Mouse (Mus musculus) ZHBTc4 (cell line): ENCODE measurements around the gene Kpna2.
A peak's percentile ranks its signal among the peaks of the same experiment; 100 is the strongest.
"Not testable (repeated sequence)": the region's sequence is repeated elsewhere in the genome, so short reads cannot be mapped to it uniquely, and the experiment has no call there.

Source experiments
- DNase-seq: peaks from one replicate; pipeline ENCODE4 v3.0.0-alpha.2; 2011; ENCODE audit warnings: low read depth, low spot score

The Kpna2 gene

DNA sequence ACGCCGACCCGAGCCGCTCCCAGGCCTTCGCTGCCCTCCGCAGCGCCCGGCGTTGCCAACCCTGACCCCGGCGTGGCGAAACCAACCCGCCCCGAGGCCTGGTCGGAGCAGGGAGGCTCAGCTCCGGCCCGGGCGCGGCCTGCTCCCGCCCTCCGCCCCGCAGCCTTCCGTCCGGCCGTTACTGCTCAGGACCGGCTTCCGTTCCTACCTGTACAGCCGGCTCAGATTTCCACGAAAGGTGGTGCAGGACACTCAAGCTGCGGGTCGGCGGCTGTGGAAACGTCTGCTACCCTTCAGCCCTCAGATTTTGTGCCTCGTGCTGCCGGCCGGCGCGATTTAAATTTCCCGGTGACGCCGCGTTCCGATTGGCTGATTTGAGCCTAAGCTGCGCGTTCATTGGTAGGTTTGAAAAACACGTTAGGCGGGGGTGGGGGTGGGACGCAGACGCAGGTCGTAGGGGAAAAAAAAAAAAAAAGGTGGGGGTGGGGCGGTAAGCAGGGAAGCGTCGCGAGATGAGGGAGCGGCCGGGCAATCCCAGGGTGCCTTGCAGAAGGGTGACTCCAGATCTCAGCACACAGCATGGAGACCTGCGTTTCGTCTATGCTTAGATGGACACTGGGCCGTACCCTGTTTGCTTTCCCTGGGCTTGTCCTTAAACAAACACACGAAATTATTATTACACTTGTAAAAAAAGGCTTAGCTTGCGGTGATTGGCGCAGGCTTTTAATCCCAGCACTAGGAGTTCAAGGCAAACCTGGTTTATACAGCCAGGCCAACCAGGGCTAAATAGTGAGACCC, at the start of gene Kpna2:
Gene Kpna2, minus strand, starts transcription at position 391 of the 798 bp plus-strand sequence.
- DNase-seq, result peak; percentile 98

DNA sequence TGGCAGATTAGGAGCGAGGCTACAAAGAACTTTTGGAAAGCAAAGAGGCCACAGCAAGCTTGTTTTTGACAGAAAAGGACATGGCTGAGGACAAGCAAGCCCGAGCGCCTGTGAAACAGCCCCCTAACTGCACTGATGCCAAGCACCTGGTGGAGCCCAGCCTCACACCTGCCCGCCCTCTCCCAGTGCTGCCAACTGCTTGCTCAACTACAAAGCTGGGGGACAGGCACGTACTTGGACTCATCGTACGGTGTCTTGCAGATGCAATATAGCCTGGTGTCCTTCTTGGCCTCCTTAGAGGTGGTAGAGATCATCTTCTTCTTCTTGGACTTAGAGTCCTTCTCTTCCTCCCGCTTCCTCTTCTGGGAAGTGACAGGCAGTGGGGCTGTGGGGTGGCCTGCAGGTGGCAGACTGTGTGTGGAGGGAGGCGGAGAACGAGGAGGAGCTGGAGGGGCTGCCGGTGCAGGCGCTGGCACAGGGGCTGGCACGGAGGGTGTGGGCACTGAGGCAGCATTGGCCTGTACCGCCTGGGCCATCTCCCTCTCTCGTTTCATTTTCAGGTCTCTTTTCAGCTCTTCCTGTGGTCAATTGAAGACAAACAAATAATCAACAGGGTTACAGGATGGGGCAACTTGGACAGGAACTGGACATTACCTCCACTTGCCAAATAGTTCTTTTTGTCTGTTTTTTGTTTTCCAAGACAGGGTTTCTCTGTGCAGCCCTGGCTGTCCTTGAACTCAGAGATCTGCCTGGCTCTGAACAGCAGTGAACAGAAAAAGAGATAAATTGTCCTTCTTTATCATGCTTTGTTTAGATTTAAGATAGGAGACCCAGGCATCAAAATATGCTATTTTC, 47.7 kb upstream of the Kpna2 start:
- DNase-seq, result no peak

DNA sequence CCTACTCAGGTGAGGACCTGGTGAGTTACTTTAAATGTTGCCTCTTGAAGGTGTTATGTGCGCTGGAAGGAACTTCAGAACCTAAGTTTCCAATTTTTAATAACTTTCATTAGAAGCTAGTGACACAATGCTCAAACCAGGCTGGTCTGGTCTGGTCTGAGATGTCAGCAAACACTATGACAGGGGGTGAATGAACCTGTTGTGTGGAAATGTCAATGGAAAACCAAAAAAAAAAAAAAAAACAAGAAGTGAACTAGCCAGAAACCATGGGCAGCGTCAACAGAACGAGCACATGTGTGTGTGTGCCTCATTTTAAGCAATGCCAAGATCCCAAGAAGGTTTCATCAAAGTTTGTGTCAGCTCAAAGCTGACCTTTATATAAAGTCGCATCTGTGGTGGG, 46.2 kb upstream of the Kpna2 start:
- DNase-seq, result no peak

DNA sequence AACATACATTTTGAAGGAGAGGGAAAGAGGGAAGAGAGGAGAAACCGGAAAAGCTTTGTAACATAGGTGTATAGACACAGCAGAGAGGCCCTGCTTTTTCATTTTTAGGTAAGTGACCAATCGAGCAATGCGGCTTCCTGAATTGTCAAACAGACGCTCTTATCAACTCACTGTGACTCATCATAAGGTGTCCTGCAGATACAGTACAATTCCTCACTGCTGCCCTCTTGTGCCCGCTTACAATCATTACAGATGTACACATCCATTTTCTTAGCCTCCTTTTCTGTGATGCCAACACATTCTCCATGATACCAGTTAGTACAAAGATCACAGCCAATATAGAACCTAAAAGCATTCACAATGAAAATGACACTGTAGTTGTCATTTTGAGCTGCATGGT, 45.0 kb upstream of the Kpna2 start:
- peak; percentile 86 for DNase-seq

DNA sequence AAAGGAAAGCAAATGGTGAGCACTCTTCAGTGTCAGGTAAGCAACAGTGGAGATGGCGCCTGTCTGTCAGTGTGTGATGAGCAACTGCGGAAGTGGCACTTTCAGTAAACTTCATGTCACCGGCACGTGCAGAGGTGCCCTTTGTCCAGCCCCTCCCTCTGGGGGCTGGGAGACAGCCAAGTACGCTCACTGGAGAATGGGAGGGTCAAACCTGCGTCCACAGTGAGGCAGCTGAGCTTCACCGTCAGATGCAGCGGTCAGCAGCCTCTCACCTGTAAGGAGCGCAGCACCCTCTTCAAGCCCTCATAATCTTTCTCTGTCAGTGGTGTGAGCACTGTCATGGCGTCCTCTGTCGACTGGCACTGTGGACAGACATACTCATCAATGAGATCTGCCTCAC, 44.0 kb upstream of the Kpna2 start:
- no peak for DNase-seq

DNA sequence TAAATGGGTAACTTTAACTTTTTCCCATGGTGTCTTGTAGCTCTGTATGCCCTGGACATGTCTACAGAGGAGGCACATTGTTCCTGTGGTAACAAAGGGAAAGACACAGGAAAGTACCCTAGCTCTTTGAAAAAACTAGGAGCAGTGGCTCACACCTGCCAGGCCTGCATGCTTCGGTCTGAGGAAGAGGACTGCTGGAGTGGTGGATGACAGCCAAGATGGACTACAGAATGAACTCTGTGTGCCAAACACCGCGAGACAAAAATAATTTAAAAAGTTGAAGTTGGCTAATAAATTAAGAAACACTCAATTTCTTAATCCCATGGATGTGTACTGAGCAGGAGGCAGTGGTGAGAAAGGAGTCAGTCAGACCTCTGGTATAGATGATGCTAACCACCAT, 42.1 kb upstream of the Kpna2 start:
- DNase-seq, result no peak

DNA sequence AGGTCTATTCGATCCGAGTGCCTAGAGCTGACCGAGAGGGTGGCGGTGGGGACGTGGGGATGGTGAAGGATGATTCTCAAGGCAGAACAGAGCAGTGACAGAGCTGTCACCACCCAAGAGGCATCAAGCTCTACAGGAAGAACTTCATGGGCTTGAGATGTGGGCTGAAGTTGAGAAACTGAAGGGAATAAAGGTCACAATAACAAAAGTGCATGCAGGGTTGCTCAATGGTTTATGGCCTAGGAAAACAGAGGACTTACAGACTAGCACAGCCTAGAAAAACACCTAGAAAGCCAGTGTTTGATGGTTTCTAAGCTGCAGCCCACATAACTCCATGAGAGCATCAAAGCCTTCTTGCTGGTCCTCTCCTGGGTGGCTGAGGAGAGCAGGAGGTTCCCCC, 40.1 kb upstream of the Kpna2 start:
- DNase-seq, result no peak

DNA sequence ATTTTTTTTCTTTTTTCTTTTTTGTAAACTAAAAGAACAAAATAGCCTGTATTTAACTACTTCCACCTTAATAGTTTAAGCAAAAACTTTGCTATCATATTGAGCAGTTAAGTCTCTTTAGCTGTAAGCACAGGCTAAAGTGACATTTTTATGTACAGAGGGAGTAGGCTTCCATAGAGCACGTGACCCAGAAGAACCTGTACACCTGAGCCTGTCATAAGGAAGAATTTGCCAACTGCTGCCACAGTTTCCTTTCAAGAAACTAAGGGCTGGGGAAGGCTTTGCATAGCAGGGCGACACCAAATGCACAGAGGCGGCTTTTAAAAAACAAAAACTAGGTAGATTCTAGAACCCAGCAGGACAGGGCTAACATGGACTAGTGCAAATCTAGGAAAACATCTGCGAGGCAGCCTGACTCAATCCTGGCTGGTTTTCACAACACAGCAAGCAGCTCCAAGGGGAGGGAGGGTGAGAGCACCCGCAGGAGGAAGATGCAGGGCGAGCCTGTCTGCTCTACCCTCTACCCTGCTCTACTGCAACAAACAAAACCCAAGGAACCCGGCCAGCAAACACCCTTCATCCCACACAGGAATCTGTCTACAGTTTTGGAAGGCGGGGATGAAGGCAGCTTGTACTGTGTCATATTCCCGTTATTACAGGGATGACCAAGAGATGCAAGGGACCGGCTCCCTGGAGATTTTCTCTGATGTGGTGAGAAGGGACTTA, 34.9 kb upstream of the Kpna2 start:
- DNase-seq, result no peak

DNA sequence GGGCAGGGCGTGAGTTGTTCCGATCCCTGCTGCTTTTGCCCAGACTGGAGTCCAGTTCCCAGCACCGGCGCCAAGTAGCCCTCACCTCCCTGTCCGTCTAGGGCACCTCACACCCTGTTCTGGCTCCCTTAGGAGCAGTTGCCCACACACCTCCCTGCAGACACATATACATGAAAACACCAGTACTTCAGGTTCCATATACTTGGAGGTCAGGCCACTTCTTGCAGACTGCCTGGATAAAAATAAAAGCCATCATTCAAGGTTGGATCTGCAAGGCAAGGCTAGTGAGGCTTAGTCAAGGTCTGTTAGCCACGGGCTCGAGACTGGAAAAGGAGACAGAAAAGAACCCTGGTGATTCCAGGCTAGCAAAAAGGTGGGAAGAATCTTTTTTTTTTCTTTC, 32.3 kb upstream of the Kpna2 start:
- no peak for DNase-seq

DNA sequence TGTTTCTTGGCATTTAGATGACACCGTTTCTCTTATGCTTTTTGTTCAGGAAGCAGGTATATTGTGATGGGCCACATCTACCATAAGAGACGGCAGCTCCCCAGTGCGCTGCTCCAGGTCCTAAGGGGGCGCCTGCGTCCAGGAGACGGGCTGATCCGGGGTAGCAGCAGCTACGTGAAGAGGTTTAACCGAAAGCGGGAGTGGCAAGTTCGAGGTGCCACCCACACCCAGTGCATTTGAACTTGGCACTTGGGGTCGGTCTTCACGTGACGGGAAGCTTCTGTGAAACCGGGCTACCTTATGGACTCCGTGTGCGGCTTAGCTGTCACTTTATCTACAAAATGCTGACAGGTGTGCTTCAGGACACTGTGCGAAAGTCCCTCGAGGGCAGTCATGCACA, 30.2 kb upstream of the Kpna2 start:
- DNase-seq, result no peak

DNA sequence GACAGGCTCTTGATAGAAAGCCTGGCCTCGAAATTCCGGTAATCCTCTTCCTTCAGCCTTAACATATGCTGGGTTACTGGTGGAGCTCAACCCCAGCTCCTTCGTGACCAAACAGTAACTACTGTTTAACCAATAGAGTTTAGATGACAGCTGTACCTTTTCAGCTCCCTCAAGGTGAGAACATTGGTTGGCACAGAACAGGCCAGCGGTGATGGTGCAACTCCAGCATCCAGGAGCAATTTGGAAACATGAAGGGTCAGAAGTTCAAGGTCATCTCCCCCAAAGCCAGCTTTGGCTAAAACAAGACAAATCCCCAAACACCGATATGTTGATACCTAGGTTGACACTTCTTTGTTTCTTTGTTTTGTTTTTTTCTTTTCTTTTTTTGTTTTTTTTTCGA, 29.4 kb upstream of the Kpna2 start:
- DNase-seq, result no peak

DNA sequence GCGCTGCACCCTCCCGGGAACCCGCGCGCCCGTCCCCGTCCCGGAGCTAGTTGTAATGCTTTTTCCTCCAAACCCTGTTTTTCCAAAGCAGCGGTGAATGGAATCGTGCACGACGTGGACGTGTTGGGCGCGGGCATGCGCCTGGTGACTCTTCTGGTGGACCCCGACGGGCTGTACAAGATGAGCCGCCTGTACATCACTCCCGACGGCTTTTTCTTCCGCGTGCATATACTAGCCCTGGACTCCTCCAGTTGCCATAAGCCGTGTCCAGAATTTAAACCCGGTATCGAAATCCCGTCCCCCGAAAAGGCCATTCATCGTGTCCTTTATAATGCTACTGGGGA, 28.9 kb upstream of the Kpna2 start:
- no peak for DNase-seq

DNA sequence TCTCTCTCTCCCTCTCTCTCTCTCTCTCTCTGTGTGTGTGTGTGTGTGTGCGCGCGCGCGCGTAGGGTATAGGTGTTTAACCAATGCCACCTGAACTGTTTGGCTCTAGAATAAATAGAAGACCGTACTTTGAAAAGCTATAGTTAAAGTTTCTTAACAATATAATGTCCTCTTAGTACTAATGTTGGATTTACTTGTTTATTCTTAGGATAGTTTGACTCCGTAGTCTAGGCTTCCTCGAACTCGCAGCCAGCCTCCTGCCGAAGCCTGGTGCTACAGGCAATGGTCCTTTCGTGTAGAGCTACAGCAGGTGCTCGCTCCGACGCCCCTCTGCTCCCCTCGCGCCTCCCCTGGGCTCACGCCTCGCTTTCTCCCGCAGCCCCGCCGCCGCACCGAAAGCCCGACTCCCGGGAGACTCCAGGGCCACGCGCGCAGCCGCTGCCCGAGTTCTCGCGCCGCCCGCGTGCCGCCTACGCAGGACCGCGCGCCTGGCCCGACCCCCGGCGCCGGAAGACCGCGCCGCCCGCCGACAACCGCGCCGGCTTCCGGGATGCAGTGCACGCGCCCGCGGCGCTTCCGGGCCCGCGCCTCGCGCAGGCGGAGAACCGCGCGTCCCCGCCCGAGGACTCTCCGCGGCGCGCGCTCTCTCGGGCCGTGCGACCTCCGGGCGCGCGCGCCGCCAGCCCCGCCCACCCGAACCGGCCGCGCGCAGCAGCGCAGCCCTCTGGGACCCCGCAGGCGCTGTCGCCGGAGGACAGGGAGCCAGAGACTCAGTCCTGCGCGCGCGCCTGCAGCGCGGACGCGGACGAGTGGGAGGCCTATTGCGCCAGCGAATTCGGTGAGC, 28.3 kb upstream of the Kpna2 start:
- DNase-seq, result peak; percentile 95

DNA sequence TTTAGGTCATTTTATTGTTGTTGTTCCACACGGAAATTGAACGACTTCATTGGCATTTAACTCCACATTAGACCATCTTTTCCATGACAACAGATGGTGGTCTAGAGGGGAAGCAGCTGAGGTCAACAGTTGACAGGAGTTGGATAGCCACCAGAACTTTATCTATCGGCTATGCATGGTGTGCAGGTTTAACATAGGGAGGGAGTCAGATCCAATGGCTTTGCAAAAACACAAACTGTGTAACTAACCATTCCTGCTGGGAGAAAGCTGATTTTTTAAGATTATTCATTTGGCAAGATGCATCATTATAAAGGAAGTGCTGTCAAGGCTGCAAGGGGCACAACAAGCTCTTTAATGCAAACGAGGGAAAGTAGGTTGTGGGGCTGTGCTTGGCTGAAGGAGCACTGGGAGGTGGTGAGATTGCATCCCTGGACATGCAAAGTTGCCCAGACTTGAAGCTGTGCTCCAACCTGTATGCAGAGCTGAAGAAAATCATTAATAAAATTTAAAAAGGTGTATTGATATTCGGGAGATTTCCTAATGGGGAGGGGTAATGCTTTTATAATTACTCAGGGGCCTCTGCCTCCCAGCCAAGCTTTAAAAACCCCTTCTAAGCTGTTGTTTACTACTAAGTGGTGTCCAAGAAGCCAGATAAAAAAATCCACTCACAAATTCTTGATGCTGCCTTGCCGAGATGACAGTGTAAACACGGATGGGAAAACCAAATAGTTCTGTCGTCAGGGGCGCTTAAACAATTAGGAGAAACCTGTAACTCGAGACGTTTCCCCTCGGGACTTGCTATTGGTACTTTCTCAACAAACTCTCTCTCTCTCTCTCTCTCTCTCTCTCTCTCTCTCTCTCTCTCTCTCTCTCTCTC, 27.5 kb upstream of the Kpna2 start:
- no peak for DNase-seq

DNA sequence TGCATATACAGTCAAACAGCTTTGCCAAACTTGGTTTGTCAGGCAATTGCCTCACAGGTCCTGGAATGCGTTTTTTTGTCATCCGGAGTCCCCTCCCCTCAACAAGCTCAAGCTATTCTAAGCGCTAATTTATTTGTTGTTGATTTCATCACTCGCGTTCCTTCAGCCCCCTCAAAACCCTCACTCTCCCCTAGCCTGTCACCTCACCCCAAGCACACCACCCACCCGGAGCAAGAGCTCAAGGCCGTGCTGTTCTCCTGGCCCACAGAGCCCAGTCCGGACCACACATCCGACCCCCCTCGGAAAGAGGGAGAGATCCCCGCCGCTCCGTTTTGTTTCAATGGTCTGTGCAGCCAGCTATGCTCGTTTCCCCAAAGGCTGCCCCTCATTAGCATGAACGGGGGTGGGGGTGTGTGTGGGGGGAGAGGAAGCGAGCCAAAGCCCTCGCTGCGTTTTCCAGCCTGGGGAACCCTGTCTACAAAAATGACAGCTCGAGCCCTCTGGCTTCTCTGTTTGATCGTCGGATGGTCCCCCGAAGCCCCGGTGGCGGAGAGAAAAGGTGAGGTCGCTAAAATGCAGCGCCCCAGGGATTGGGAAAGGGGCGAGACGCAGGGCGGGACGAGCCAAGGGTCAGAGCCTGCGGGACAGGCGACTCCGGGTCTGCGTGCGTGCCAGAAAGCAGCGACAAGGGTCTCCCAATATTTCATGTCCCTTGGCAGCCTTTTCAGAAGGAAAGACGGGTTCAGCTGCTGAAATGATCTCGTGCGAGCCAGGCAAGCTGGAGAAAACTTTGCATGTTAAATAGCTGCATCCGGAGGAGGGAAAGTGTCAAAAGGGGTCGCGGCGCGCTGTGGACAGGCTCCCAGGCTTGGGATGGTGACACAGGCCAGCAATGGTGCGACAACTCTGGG, 26.3 kb upstream of the Kpna2 start, which contains the start of gene 1810010H24Rik:
Gene 1810010H24Rik, plus strand, starts transcription at position 271 of the 911 bp plus-strand sequence.
- DNase-seq, result no peak

DNA sequence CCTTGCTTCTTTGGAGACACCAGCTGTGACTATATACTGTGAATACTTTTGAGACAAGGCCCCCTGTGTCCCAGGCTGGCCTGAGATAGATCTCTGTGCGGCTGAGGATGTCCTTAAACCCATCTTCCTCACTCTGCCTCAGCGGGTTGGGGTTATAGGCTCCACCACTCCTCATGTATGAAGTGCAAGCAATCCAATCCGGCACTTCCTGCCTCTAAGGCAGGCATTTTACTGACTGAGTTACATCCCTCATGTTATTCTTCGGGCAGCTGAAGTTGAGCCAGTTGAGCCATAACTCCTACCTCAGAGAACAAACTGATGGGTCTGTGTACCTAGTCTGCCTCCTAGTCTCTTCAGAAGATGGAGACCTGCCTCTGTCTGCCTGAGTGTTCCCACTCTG, 25.1 kb upstream of the Kpna2 start:
- no peak for DNase-seq

DNA sequence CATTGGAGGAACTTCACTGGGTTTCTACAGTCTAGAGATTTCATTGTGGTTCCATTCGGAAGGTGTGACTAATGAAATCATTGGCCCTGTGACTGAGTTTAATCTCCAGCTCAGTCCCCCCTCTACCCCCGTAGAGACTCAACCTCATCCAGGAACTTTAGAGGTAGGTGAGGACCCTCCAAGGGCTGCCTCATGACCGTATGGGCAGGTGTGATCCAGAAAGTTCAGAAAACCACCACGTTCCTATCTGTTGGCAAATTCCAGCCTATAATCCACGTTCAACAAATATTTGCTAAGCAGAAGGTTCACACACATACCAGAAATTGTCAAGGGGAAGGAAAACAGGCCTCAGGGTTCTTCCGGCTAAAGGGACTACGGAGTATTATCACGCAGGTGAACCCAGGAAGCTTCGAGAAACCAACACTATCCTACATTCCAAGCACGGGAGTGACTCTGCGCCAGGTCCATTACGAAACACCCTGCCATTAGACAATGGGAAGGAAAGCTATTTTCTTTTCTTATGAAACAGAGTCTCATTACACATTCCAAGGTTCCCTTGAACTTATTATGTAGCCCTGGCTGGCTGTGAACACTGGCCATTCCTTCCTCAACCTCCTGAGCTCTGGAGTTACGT, 22.8 kb upstream of the Kpna2 start:
- peak; percentile 67 for DNase-seq

DNA sequence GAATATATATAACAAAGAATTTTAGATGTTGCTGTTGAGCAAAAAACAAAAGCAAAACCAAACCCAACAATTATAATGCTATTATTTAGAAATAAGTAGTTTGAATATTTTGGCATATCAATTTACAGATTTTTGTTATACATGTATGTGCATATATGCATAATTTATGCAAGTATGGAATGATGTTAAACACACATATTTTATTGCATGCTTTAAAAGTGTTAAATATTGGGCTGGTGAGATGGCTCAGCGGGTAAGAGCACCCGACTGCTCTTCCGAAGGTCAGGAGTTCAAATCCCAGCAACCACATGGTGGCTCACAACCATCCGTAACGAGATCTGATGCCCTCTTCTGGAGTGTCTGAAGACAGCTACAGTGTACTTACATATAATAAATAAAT, 20.4 kb upstream of the Kpna2 start:
- DNase-seq, result not testable (repeated sequence)

DNA sequence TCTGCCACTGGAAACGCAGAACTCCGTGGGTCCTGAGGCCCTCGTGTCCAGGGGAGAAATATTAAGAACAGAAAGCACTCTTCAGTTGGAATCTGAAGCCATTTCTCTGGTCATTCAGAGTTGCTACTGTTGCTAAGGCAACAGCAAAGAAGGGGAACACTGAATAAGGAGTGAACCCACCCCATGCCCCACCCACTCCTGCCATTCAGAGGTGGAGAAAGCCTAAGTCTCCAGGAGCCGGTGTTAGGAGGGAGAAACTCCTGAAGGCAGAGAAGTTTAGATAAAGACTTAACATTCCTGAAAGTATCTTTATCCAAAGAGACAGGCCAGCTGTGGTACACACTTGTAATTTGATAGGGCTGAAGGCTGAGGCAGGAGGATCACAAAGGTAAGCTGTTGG, 20.0 kb upstream of the Kpna2 start:
- peak; percentile 91 for DNase-seq
